Mouse (Mus musculus) heart, embryonic 10.5 days (tissue): ENCODE results near the gene Sergef. TPM values are rescaled to one million over a fixed set of nuclear protein-coding genes. Genes with fewer than 3 reads are reported as not detected.

Experiments used
- DNase-seq: peaks from one replicate; pipeline ENCODE4 v3.0.0-alpha.2; 2017; ENCODE audit warnings: low spot score
- H3K27ac ChIP-seq: fragments of 300-500 bp; sonication (generic); 2 replicates; pipeline ENCODE4 v1.5.1; 2016; ENCODE audit warnings: mild to moderate bottlenecking
- H3K27me3 ChIP-seq: fragments of 300-500 bp; sonication (generic); 2 replicates; pipeline ENCODE4 v1.6.1; 2016; ENCODE audit warnings: mild to moderate bottlenecking; ENCODE audit not compliant: poor library complexity, insufficient read depth, severe bottlenecking
- H3K36me3 ChIP-seq: fragments of 300-500 bp; sonication (generic); 2 replicates; pipeline ENCODE4 v1.6.1; 2016; ENCODE audit warnings: mild to moderate bottlenecking, moderate library complexity
- H3K4me1 ChIP-seq: fragments of 300-500 bp; sonication (generic); 2 replicates; pipeline ENCODE4 v1.6.1; 2016; ENCODE audit warnings: mild to moderate bottlenecking
- H3K4me3 ChIP-seq: fragments of 300-500 bp; sonication (generic); 2 replicates; pipeline ENCODE4 v1.5.1; 2016; ENCODE audit warnings: mild to moderate bottlenecking, moderate library complexity
- H3K9me3 ChIP-seq: fragments of 300-500 bp; sonication (generic); 2 replicates; pipeline ENCODE4 v1.6.1; 2016; ENCODE audit warnings: mild to moderate bottlenecking, moderate library complexity
- WGBS: fragments of 180-500 bp; shearing (Covaris S2); methylation state at CpG from one replicate; pipeline ENCODE4 v1.1.7; 2016; 5-methylcytosine and 5-hydroxymethylcytosine counted together
- polyA plus RNA-seq: library from polyadenylated mRNA; unstranded; fragments of >200 nt; fragmentation: Nextera tagmentation; extraction: Ambion mirVana; gene quantifications from 2 replicates; pipeline ENCODE4 v1.2.1, GENCODE M21; 2016

Sergef gene
- polyA plus RNA-seq, 1 experiment from 2014 or later, result 12.5 TPM

- Histone ChIP-seq H3K4me1 (no peaks in the 10 kb centered on the region), H3K27ac (no peak overlapping the region), H3K4me3 (no peak overlapping the region), H3K36me3 (no peaks in the 10 kb centered on the region), H3K27me3 (peaks cover 10% of the 10 kb centered on the region; the same call in 1 of the 2 replicates), H3K9me3 (no peaks in the 10 kb centered on the region)
- 62% methylated on average over 5 of the region's 5 CpGs for WGBS
- no peak for DNase-seq
Measured at GRCm38 (mm10) chr7:46433874-46434273, 205.7 kb downstream of the Sergef start.

DNA sequence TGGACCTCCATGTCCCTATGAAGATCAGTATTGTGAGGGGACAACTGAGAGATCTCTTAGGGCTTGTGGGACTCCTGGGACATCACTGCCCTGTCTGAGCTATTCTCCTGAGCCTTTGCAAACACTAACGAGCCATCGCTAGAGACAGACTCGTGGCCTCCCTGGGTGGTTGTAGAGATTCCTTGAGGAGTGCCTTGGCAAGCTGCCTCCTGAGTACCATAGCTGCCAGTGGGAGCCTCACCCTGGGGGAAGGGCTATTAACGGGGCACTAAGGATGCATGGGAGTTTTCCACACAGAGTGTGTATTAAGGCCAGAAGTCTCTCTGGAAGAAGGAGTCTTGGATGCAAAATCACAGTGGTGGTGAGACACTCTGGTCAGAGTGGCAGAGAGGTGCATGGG is 214.6 kb downstream of the Sergef start:
- no peak overlapping the region for H3K4me3 ChIP-seq
- H3K27ac ChIP-seq, result no peak overlapping the region
- no peaks in the 10 kb centered on the region for H3K9me3 ChIP-seq
- H3K27me3 ChIP-seq, result peaks cover 25% of the 10 kb centered on the region; the same call in 1 of the 2 replicates
- no peaks in the 10 kb centered on the region for H3K4me1 ChIP-seq
- no peak for DNase-seq
- no peaks in the 10 kb centered on the region for H3K36me3 ChIP-seq
- 76% methylated on average over 4 of the region's 4 CpGs for WGBS

DNA sequence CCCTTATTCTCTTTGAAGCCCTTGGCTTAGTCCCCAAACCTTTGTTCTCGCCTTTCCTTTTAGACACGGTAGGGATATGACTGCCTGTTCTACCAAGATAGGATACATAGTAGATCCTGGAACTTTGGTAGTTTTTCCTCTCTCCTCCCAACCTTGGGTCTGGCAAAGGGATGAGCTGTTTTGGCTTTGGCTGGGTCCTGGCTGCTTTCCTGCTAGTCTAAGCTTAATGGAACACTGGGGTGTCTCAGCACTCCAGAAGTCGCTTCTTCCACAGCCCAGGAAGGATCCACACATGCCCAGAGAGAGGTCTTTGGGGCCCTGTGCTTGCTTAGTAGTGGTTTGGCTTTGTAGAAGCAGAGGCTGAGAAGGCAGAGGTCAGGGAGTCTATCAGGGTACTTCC is 215.7 kb downstream of the Sergef start:
- no peaks in the 10 kb centered on the region for H3K9me3 ChIP-seq
- no peak for DNase-seq
- WGBS, result 69% methylated on average over 3 of the region's 3 CpGs

GRCm38 (mm10) chr7:46422764-46423412 is 216.7 kb downstream of the Sergef start:
- no peak overlapping the region for H3K27ac ChIP-seq
- H3K4me3 ChIP-seq, result no peak overlapping the region
- H3K9me3 ChIP-seq, result no peaks in the 10 kb centered on the region
- 54% methylated on average over 18 of the region's 18 CpGs for WGBS
- peaks cover 34% of the 10 kb centered on the region for H3K27me3 ChIP-seq
- H3K36me3 ChIP-seq, result no peaks in the 10 kb centered on the region
- peaks cover 3% of the 10 kb centered on the region; the same call in 1 of the 2 replicates for H3K4me1 ChIP-seq
- no peak for DNase-seq

More for the DNA sequence above, 215.7 kb downstream of the Sergef start:
- H3K27me3 ChIP-seq, result peaks cover 34% of the 10 kb centered on the region
- H3K4me1 ChIP-seq, result no peaks in the 10 kb centered on the region
- no peak overlapping the region for H3K4me3 ChIP-seq
- H3K27ac ChIP-seq, result no peak overlapping the region
- H3K36me3 ChIP-seq, result no peaks in the 10 kb centered on the region

DNA sequence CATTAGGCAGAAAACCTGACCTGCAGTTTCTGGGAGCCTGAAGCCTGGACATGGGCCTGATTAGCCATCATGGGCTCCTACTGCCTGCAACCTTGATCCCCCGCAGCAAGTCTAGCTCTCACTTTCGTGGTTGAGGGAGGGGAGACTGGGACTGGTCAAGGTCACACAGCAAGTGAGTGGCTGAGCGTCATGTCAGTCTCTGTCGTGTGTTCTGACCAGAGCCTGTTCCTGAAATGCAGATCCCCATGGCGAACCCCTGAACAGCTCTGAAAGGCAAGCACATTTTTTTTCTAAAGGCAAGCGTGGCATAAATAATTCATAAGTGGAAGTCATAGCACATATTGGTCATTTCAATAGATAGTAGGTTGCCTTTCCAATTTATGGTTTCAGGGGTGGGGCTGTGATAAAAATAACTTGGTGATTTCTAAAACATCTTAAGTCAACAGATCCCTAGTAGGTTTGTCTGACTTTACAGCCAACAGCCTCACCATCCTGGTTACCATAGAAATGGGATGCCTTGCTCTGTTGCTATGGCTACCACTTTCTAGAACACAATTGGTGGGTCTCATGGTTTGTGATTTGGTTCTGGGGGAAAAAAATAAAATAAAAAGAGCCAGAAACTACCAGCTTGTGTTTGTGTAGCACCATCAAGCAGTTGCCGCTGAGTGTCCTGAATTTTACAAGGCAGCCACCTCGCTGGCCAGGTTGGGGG is 217.4 kb downstream of the Sergef start:
- Histone ChIP-seq H3K36me3 (no peaks in the 10 kb centered on the region), H3K9me3 (no peaks in the 10 kb centered on the region), H3K27ac (no peak overlapping the region), H3K4me3 (no peak overlapping the region), H3K4me1 (peaks cover 8% of the 10 kb centered on the region), H3K27me3 (peaks cover 34% of the 10 kb centered on the region)
- WGBS, result 70% methylated on average over 8 of the region's 8 CpGs
- DNase-seq, result no peak

DNA sequence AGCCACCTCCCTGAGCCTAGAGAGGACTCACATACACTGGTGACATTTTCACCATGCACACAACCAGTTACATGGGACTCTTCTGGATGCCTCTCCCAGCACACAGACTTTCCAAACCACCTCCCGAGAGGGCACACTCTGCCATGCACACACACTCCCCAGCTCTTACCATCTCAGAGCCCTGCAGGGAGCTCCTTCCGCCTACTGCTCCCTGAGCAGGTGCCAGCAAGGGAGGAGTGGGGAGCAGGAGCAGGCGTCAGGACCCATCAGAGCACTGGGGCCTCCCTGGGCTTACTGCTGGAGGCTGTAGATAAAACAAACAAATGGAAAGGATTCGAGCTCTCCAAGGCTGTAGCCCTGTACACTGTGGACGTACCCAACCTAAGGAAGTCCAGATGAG is 218.1 kb downstream of the Sergef start:
- peaks cover 8% of the 10 kb centered on the region for H3K4me1 ChIP-seq
- WGBS, result 42% methylated on average over 5 of the region's 5 CpGs
- peaks cover 31% of the 10 kb centered on the region for H3K27me3 ChIP-seq
- no peaks in the 10 kb centered on the region for H3K36me3 ChIP-seq
- no peaks in the 10 kb centered on the region for H3K9me3 ChIP-seq
- H3K4me3 ChIP-seq, result no peak overlapping the region
- no peak overlapping the region for H3K27ac ChIP-seq
- no peak for DNase-seq

- Histone ChIP-seq H3K27ac (no peak overlapping the region), H3K4me1 (peaks cover 9% of the 10 kb centered on the region), H3K9me3 (no peaks in the 10 kb centered on the region), H3K36me3 (no peaks in the 10 kb centered on the region), H3K27me3 (peaks cover 44% of the 10 kb centered on the region), H3K4me3 (no peak overlapping the region)
- WGBS, result 60% methylated on average over 16 of the region's 16 CpGs
- DNase-seq, result no peak
Measured at GRCm38 (mm10) chr7:46418102-46418622, 221.4 kb downstream of the Sergef start.

- peaks cover 15% of the 10 kb centered on the region for H3K4me1 ChIP-seq
- no peak overlapping the region for H3K27ac ChIP-seq
- no peak for DNase-seq
- H3K9me3 ChIP-seq, result no peaks in the 10 kb centered on the region
- no peaks in the 10 kb centered on the region for H3K36me3 ChIP-seq
- 40% methylated on average over 7 of the region's 7 CpGs for WGBS
- peaks cover 44% of the 10 kb centered on the region for H3K27me3 ChIP-seq
- H3K4me3 ChIP-seq, result no peak overlapping the region
Measured at GRCm38 (mm10) chr7:46417467-46417866, 222.1 kb downstream of the Sergef start.

GRCm38 (mm10) chr7:46415818-46416425 is 223.7 kb downstream of the Sergef start:
- peaks cover 37% of the 10 kb centered on the region for H3K27me3 ChIP-seq
- 73% methylated on average over 14 of the region's 14 CpGs for WGBS

GRCm38 (mm10) chr7:46413959-46414725 is 225.5 kb downstream of the Sergef start:
- H3K9me3 ChIP-seq, result no peaks in the 10 kb centered on the region
- no peak for DNase-seq
- H3K27me3 ChIP-seq, result peaks cover 36% of the 10 kb centered on the region; the same call in 1 of the 2 replicates
- peaks cover 15% of the 10 kb centered on the region for H3K4me1 ChIP-seq
- no peak overlapping the region for H3K4me3 ChIP-seq
- H3K27ac ChIP-seq, result no peak overlapping the region
- 53% methylated on average over 6 of the region's 6 CpGs for WGBS
- H3K36me3 ChIP-seq, result no peaks in the 10 kb centered on the region

More at GRCm38 (mm10) chr7:46415818-46416425, 223.7 kb downstream of the Sergef start:
- no peak overlapping the region for H3K4me3 ChIP-seq
- no peaks in the 10 kb centered on the region for H3K36me3 ChIP-seq
- H3K27ac ChIP-seq, result no peak overlapping the region
- no peaks in the 10 kb centered on the region for H3K9me3 ChIP-seq
- H3K4me1 ChIP-seq, result peaks cover 15% of the 10 kb centered on the region
- no peak for DNase-seq

DNA sequence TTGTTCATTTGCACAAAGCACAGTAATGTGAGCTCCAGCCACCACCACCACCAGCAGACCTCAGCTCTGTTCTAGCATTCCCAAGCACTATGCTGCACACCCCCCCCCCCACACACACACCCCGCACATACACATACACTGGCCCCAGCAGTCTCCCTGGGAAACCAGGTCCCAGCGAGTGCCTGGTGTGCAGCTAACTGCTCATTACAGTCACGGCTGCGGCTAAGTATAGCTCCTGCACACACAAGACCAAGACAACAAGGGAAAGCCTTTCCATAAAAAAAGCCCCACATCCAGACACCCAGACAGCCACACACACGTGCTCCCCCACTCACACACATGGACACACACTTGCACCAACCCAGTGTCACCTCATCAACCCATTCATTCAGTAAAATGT is 226.8 kb downstream of the Sergef start:
- H3K9me3 ChIP-seq, result no peaks in the 10 kb centered on the region
- peaks cover 12% of the 10 kb centered on the region; the same call in 1 of the 2 replicates for H3K4me1 ChIP-seq
- H3K27me3 ChIP-seq, result peaks cover 47% of the 10 kb centered on the region; the same call in 1 of the 2 replicates
- H3K27ac ChIP-seq, result no peak overlapping the region
- WGBS, result 59% methylated on average over 5 of the region's 5 CpGs
- H3K4me3 ChIP-seq, result no peak overlapping the region
- DNase-seq, result no peak
- H3K36me3 ChIP-seq, result no peaks in the 10 kb centered on the region

GRCm38 (mm10) chr7:46410727-46411126 is 228.9 kb downstream of the Sergef start:
- DNase-seq, result no peak
- Histone ChIP-seq H3K27me3 (peaks cover 56% of the 10 kb centered on the region), H3K9me3 (no peaks in the 10 kb centered on the region), H3K36me3 (no peaks in the 10 kb centered on the region), H3K27ac (no peak overlapping the region), H3K4me3 (no peak overlapping the region), H3K4me1 (peaks cover 7% of the 10 kb centered on the region; the same call in 1 of the 2 replicates)
- 78% methylated on average over 6 of the region's 6 CpGs for WGBS
